Mouse (Mus musculus) adrenal gland, postnatal 10 days (tissue): ENCODE measurements around the gene Fam214a. TPM values are rescaled to one million over a fixed set of nuclear protein-coding genes. Genes with fewer than 3 reads are reported as not detected.

Experiments
- total RNA-seq, 2 experiments: library from RNA; stranded (reverse); gene quantifications; 2 replicates each; pipeline ENCODE4 v1.2.3; 2021

Fam214a gene
- total RNA-seq, 2 experiments from 2014 or later = 76.1 to 81.3 TPM

Other genes with a start within 250 kb of the Fam214a start
- 1 to 10 TPM; 1.1 to 4.8 TPM for gene Onecut1, start 91.0 kb upstream of the Fam214a start, total RNA-seq
- 100 to 1,000 TPM; 232 to 259 TPM for gene Arpp19, start 84.7 kb downstream of the Fam214a start, total RNA-seq
- gene Myo5a, start 118.1 kb downstream of the Fam214a start, total RNA-seq = 10 to 100 TPM; 23.9 to 30.5 TPM